ENCODE assay signal across 9 mouse cellular contexts in the genomic region with DNA sequence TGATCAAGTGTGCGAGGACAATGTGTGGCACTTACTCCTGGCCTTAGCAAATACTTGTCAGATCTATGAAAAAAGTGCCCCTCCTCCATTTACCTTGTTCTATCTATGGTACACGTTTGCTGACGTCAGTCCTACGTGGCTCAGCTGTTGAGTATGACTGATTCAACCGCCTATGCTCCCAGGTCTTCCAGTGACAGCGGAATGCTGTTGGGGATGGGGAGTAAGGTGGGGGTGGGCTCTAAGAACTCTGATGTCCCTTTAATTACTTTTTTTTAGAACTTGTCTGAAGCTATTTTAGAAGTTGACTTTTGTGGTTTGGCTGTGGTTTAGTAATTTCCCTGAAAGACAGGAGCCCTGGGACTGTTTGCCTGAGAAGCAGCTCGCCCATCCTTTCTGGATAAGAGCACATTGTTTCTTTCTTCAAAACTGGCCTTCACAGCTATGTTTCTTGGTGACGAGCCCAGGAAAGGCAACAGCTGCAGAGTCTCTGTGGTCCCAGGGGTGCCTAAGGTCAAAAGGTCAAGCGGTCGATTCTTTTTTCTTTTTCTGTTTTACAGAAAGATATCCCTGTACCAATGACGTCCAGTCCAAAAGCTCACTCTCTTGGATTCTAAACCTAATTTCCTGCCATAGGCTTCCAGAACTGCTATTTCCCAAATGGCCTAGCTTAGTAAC.
A peak's percentile ranks its signal among the peaks of the same experiment; 100 is the strongest.
DNase-seq lines count a peak whose midpoint lies in the region; ATAC-seq lines count a peak whose summit lies in the region.
"Had no signal": no experiment of that assay in that cellular context is flagged by ENCODE, and none has a peak within 500 bp of the region (broad histone marks: within the 10 kb centered on the region; RNA-seq: fewer than 3 reads in every experiment).

No protein-coding gene starts in this region.

- no peaks in the 10 kb centered on the region for H3K9me3 ChIP-seq in hindbrain, embryonic 14.5 days (ENCODE audit: control insufficient read depth, low read length)
- H3K9me3 ChIP-seq: hindbrain, embryonic 15.5 days had no signal

- WGBS in hindbrain, embryonic 14.5 days: 66% methylated on average over 11 of the region's 11 CpGs

- H3K4me1 ChIP-seq in hindbrain, embryonic 14.5 days (replicated peaks; ENCODE audit: control insufficient read depth, insufficient read depth, low read length): no peaks in the 10 kb centered on the region

- intact Hi-C loops in left cerebral cortex, postnatal 4 days (cut with DNase I): no loop called here
- intact Hi-C loops in left cerebral cortex, postnatal 36 days (cut with DNase I): no loop called here

- DNase-seq in left cerebral cortex, postnatal 4 days: peak; percentile 13
- no peak for DNase-seq in left cerebral cortex, postnatal 36 days (ENCODE audit: low spot score in 2 of 2)
- peak; percentile 74 for DNase-seq in gastrocnemius, postnatal 10 days
- peak; percentile 26 for DNase-seq in kidney, adult 9 months
- peak; percentile 31 for DNase-seq in ovary, postnatal 14 days (ENCODE audit: low spot score)
- DNase-seq in cerebellum, postnatal 14 days: no peak
- DNase-seq in hindbrain, embryonic 14.5 days (ENCODE audit: low spot score): no peak
- no peak for DNase-seq in embryo, embryonic 9.5 days (ENCODE audit: extremely low spot score)

- H3K4me2 ChIP-seq in hindbrain, embryonic 14.5 days (replicated peaks): no peak overlapping the region
- H3K4me2 ChIP-seq: hindbrain, embryonic 15.5 days had no signal

- ATAC-seq in hindbrain, embryonic 14.5 days (ENCODE audit: low FRiP score): no peak

- no peak overlapping the region for H3K9ac ChIP-seq in hindbrain, embryonic 14.5 days
- H3K9ac ChIP-seq: hindbrain, embryonic 15.5 days had no signal

- no peaks in the 10 kb centered on the region for H3K36me3 ChIP-seq in hindbrain, embryonic 14.5 days (replicated peaks; ENCODE audit: control insufficient read depth, insufficient read depth)
- H3K36me3 ChIP-seq: hindbrain, embryonic 15.5 days had no signal

- no peak overlapping the region for H3K27ac ChIP-seq in hindbrain, embryonic 14.5 days
- H3K27ac ChIP-seq: hindbrain, embryonic 15.5 days had no signal

- no peaks in the 10 kb centered on the region for H3K27me3 ChIP-seq in hindbrain, embryonic 14.5 days (ENCODE audit: control insufficient read depth, insufficient read depth, low read length)
- H3K27me3 ChIP-seq: hindbrain, embryonic 15.5 days had no signal

- no peak overlapping the region for H3K4me3 ChIP-seq in hindbrain, embryonic 14.5 days (replicated peaks; ENCODE audit: low read length)
- H3K4me3 ChIP-seq: hindbrain, embryonic 15.5 days had no signal

Comparison
In these comparisons a context has a peak if more than half of its experiments do, and no peak if none do; other contexts are left out.
1. DNase-seq: peak in left cerebral cortex, postnatal 4 days (single experiment), gastrocnemius, postnatal 10 days (single experiment), kidney, adult 9 months (single experiment) and ovary, postnatal 14 days (single experiment); none in left cerebral cortex, postnatal 36 days (0 of 2), cerebellum, postnatal 14 days (0 of 2), hindbrain, embryonic 14.5 days (single experiment) and embryo, embryonic 9.5 days (single experiment).